Comparison of ENCODE assay signal across 16 mouse cellular contexts in genomic region chr9:67629624-67630023, GRCm38 (mm10).
DNase-seq lines count a peak whose midpoint lies in the region; ATAC-seq and TF ChIP-seq lines count a peak whose summit lies in the region.
"Had no signal": no experiment of that assay in that cellular context is flagged by ENCODE, and none has a peak within 500 bp of the region (broad histone marks: within the 10 kb centered on the region; RNA-seq: fewer than 3 reads in every experiment).

No protein-coding gene starts in this region.

- H3K4me2 ChIP-seq in limb, embryonic 12.5 days, result peak overlapping the region; percentile 21; the same call in 1 of the 2 replicates
- peak overlapping the region; percentile 37 for H3K4me2 ChIP-seq in intestine, postnatal 0 days (replicated peaks; ENCODE audit: low read depth)
- 0 out of 2 replicates have a peak overlapping the region, but pooled peaks have one; percentile 16 for H3K4me2 ChIP-seq in stomach, embryonic 14.5 days (replicated peaks; ENCODE audit: low read depth, low read length)
- H3K4me2 ChIP-seq: forebrain, embryonic 13.5 days had no signal

- no peak for TF ChIP-seq CTCF in intestine, postnatal 0 days (IDR thresholded peaks at IDR 0.05; ENCODE audit: low read depth)

- no peak overlapping the region for H3K9ac ChIP-seq in limb, embryonic 12.5 days (replicated peaks)
- H3K9ac ChIP-seq in intestine, postnatal 0 days (ENCODE audit: low read depth, low read length), result no peak overlapping the region
- H3K9ac ChIP-seq in stomach, embryonic 14.5 days (replicated peaks; ENCODE audit: low read depth, low read length), result no peak overlapping the region
- H3K9ac ChIP-seq: forebrain, embryonic 13.5 days had no signal

- H3K4me3 ChIP-seq in heart, embryonic 10.5 days, result peak overlapping the region; percentile 40
- no peak overlapping the region for H3K4me3 ChIP-seq in limb, embryonic 12.5 days (replicated peaks)
- H3K4me3 ChIP-seq in limb, embryonic 10.5 days, result no peak overlapping the region
- H3K4me3 ChIP-seq in intestine, postnatal 0 days (ENCODE audit: low read depth, low read length), result no peak overlapping the region
- H3K4me3 ChIP-seq in stomach, embryonic 14.5 days (ENCODE audit: low read depth, low read length), result no peak overlapping the region
- H3K4me3 ChIP-seq: forebrain, embryonic 13.5 days; midbrain, embryonic 10.5 days had no signal

- H3K4me1 ChIP-seq in heart, embryonic 10.5 days, result peaks cover 47% of the 10 kb centered on the region
- peaks cover 23% of the 10 kb centered on the region for H3K4me1 ChIP-seq in limb, embryonic 12.5 days (replicated peaks)
- H3K4me1 ChIP-seq in limb, embryonic 10.5 days, result peaks cover 57% of the 10 kb centered on the region
- 0 out of 2 replicates have a peak, but pooled peaks cover 2% of the 10 kb centered on the region for H3K4me1 ChIP-seq in intestine, postnatal 0 days (replicated peaks; ENCODE audit: control insufficient read depth, insufficient read depth, low read length)
- H3K4me1 ChIP-seq in stomach, embryonic 14.5 days (ENCODE audit: control insufficient read depth, insufficient read depth, low read length), result peaks cover 12% of the 10 kb centered on the region; the same call in 1 of the 2 replicates

- no peaks in the 10 kb centered on the region for H3K36me3 ChIP-seq in heart, embryonic 10.5 days
- H3K36me3 ChIP-seq in limb, embryonic 12.5 days, result no peaks in the 10 kb centered on the region
- H3K36me3 ChIP-seq in limb, embryonic 10.5 days, result no peaks in the 10 kb centered on the region
- no peaks in the 10 kb centered on the region for H3K36me3 ChIP-seq in intestine, postnatal 0 days (ENCODE audit: control insufficient read depth, insufficient read depth)
- no peaks in the 10 kb centered on the region for H3K36me3 ChIP-seq in stomach, embryonic 14.5 days (ENCODE audit: control insufficient read depth, insufficient read depth, low read length)
- H3K36me3 ChIP-seq: midbrain, embryonic 10.5 days had no signal

- no peak for ATAC-seq in limb, embryonic 12.5 days (ENCODE audit: insufficient number of reproducible peaks, insufficient read depth, low FRiP score, low TSS enrichment, low read depth)
- no peak for ATAC-seq in intestine, postnatal 0 days
- ATAC-seq in stomach, embryonic 14.5 days (ENCODE audit: insufficient number of reproducible peaks, insufficient read depth, low FRiP score, low read depth), result no peak
- no peak for ATAC-seq in megakaryocyte-erythroid progenitor cell, adult 5-6 weeks (replicated peaks; ENCODE audit: low FRiP score, low TSS enrichment, poor library complexity, severe bottlenecking)
- ATAC-seq: forebrain, embryonic 13.5 days; Patski had no signal

- H3K27me3 ChIP-seq in heart, embryonic 10.5 days (ENCODE audit: insufficient read depth, poor library complexity, severe bottlenecking), result peaks cover 35% of the 10 kb centered on the region
- H3K27me3 ChIP-seq in limb, embryonic 12.5 days, result no peaks in the 10 kb centered on the region
- H3K27me3 ChIP-seq in limb, embryonic 10.5 days (ENCODE audit: low read depth, poor library complexity, severe bottlenecking), result no peaks in the 10 kb centered on the region
- H3K27me3 ChIP-seq in intestine, postnatal 0 days (replicated peaks; ENCODE audit: control insufficient read depth, insufficient read depth, low read length), result peaks cover 11% of the 10 kb centered on the region; the same call in 1 of the 2 replicates
- 0 out of 2 replicates have a peak, but pooled peaks cover 2% of the 10 kb centered on the region for H3K27me3 ChIP-seq in stomach, embryonic 14.5 days (ENCODE audit: control insufficient read depth, insufficient read depth, low read length)
- H3K27me3 ChIP-seq: Patski had no signal

- H3K27ac ChIP-seq in heart, embryonic 10.5 days, result no peak overlapping the region; the same call in 1 of the 2 replicates
- no peak overlapping the region for H3K27ac ChIP-seq in limb, embryonic 12.5 days
- H3K27ac ChIP-seq in limb, embryonic 10.5 days, result no peak overlapping the region
- no peak overlapping the region for H3K27ac ChIP-seq in intestine, postnatal 0 days (ENCODE audit: low read depth, low read length)
- H3K27ac ChIP-seq in stomach, embryonic 14.5 days (ENCODE audit: low read length), result no peak overlapping the region
- H3K27ac ChIP-seq: forebrain, embryonic 13.5 days; midbrain, embryonic 10.5 days had no signal

- no peaks in the 10 kb centered on the region for H3K9me3 ChIP-seq in heart, embryonic 10.5 days
- no peaks in the 10 kb centered on the region for H3K9me3 ChIP-seq in limb, embryonic 12.5 days
- no peaks in the 10 kb centered on the region for H3K9me3 ChIP-seq in limb, embryonic 10.5 days (replicated peaks)
- no peaks in the 10 kb centered on the region for H3K9me3 ChIP-seq in intestine, postnatal 0 days (ENCODE audit: control insufficient read depth)
- H3K9me3 ChIP-seq in stomach, embryonic 14.5 days (ENCODE audit: control insufficient read depth, low read depth, low read length), result no peaks in the 10 kb centered on the region
- H3K9me3 ChIP-seq: forebrain, embryonic 13.5 days; midbrain, embryonic 10.5 days had no signal

- no peak for DNase-seq in heart, embryonic 10.5 days (ENCODE audit: low spot score)
- no peak for DNase-seq in heart, adult 18-20 months
- no peak for DNase-seq in limb, embryonic 10.5 days (ENCODE audit: low spot score)
- no peak for DNase-seq in adrenal gland, postnatal 4 days (ENCODE audit: low spot score in 2 of 2)
- DNase-seq: cerebellum, postnatal 10 days; kidney, adult 8-10 months; kidney, postnatal 36 days; right cerebral cortex, adult 18-20 months; thymus, postnatal 4 days had no signal

- 4% methylated on average over 6 of the region's 6 CpGs for WGBS in heart, embryonic 10.5 days
- 25% methylated on average over 6 of the region's 6 CpGs for WGBS in limb, embryonic 12.5 days
- 17% methylated on average over 6 of the region's 6 CpGs for WGBS in limb, embryonic 10.5 days
- WGBS in intestine, postnatal 0 days, result 28% methylated on average over 6 of the region's 6 CpGs
- 20% methylated on average over 6 of the region's 6 CpGs for WGBS in stomach, embryonic 14.5 days
